Mouse (Mus musculus) NIH3T3 (cell line): ENCODE results near the gene Olfr594.
"Not testable (repeated sequence)": the region's sequence is repeated elsewhere in the genome, so short reads cannot be mapped to it uniquely, and the experiment has no call there.

ENCODE experiments used
- DNase-seq: peaks from one replicate; pipeline ENCODE4 v3.0.0-alpha.2; 2012; ENCODE audit warnings: low read depth

Gene Olfr594

DNA sequence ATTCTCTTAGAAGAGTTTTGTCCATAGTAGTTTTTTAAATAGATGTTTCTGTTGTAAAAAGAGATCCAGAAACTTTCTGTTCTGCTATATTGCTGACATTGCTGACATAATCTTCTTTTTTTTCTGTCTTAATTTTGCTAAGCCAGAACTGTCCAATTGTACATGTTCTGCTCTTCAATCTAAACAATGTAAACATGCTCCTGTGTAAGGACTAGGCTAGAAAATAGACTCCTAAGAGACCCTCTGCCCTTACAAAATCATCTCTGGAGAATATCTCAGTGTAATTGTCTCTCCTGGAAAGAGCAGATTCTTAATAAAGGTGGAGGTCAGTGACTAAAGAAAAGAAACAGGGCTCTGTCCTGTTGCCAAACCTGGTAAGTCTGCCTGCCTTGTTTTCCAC is at the start of gene Olfr594:
Olfr594 (plus strand) TSS at position 301 of the 400 bp plus-strand sequence.
- DNase-seq: no peak

DNA sequence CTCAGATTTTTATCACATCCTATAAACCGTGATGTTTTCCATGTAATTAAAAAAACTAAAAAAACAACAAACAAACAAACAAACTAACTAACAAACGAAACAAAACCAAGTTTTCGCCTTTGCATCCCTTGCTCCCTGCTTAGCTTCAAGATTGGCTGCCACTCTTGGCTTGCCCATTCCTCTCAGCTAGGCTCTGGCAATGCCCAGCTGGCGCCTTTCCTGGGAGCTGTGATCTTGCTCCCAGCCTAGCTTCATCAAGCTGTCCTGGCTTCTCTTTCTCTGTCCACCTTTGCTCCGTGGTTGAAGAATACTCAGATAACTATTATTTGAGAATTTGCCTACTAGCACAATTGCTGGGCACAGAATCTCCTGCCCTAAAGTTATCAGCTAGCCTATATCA is 47.1 kb upstream of the Olfr594 start:
- no peak for DNase-seq

DNA sequence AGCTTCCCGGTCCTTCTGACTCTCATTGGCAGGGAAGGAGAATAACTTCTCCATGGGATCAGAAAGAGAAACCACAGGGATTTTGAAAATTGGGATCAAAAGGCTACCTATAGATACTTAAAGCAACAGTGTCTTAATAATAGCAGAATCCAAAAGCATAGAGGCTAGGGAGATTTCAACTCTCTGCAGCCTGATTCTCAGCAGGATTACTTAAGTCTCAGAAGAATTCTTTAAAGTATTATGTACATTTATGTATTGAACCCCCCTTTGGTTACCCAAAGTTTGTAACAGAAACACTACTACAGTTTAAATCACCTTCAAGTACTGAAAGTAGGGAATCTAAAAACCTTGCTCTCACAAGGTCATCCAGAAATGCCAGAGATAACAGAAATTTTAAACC is 38.6 kb upstream of the Olfr594 start, which contains the start of gene Olfr591:
Olfr591 (minus strand) TSS at position 101 of the 400 bp plus-strand sequence.
- no peak for DNase-seq

DNA sequence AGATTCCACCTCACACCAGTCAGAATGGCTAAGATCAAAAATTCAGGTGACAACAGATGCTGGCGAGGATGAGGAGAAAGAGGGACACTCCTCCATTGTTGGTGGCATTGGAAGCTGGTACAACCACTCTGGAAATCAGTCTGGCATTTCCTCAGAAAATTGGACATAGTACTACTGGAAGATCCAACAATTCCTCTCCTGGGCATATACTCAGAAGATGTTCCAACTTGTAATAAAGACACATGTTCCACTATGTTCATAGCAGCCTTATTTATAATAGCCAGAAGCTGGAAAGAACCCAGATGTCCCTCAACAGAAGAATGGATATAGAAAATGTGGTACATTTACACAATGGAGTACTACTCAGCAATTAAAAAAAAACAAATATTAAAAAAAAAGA is 32.3 kb upstream of the Olfr594 start, which contains the start of gene Olfr592:
Olfr592 (plus strand) TSS at position 301 of the 400 bp plus-strand sequence.
- not testable (repeated sequence) for DNase-seq

DNA sequence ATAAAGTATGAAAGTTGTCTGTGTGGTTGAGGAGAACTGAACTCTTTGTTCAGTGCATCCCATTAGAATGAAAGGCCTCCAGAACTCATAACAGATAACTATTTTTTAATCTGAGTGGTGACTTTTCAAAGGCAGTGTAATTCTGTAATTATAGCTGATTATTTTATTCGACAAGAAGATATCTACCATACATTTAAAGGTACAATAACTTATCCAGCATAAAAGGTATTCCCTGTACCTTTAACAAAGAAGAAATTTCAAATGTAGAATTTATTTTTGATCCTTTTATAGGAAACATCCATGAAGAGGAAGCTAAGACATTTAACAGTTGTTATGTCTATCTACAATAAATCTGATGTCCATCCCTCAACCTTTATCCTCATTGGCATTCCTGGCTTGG is 5.2 kb upstream of the Olfr594 start, which contains the start of gene Olfr593:
Olfr593 (plus strand) TSS at position 301 of the 400 bp plus-strand sequence.
- no peak for DNase-seq

DNA sequence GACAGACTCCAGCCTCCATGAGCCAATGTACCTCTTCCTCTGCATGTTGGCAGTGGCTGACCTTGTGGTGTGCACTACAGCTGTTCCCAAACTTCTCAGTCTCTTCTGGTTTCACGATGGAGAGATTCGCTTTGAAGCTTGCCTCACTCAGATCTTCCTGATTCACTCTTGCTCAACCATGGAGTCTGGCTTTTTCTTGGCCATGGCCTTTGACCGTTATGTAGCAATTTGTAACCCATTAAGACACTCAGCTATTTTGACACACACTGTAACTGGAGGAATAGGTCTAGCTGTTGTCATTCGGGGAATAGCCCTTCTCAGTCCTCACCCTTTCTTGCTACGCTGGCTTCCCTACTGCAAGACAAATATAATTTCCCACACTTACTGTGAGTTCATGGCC is 4.7 kb upstream of the Olfr594 start:
- not testable (repeated sequence) for DNase-seq

DNA sequence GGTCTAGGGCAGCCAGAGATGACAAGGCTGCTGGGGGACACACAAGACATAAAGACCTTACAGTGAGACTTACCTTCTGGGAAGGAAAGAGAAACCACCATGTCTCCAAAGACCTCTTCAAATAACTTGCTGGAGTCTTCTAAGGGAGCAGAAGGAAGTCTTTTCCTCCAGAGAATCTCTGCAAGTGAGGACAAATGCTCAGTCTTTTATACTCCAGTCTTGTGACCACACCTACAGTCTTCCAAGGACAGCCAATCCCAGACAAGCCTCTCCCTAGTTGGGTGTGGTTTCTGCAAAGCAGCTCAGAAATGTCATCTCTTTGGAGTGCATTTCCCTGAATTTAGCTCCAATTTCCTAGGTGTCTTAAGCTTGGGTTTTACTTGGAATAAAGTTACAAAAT is 35.6 kb downstream of the Olfr594 start, which contains the start of gene Usp17ld:
Usp17ld (minus strand) TSS at position 101 of the 400 bp plus-strand sequence.
- DNase-seq: not testable (repeated sequence)
